Mouse (Mus musculus) spleen, adult 2 months (tissue): ENCODE measurements around the gene Arhgef7. TPM values are rescaled to one million over a fixed set of nuclear protein-coding genes. Genes with fewer than 3 reads are reported as not detected.

Experiments used
- DNase-seq, 2 experiments: peaks; one replicate each; pipeline versions ENCODE4 v3.0.0 to v3.0.0-alpha.2; 2012 to 2021; ENCODE audit warnings: low spot score in 2 of 2, low read depth in 1 of 2
- H3K27ac ChIP-seq: fragments of 200-500 bp; 2 replicates; pipeline ENCODE4 v1.5.1; 2012; ENCODE audit warnings: low read length, inconsistent platforms; ENCODE audit not compliant: insufficient read depth
- H3K27me3 ChIP-seq: fragments of 200-500 bp; 2 replicates; pipeline ENCODE4 v1.6.1; 2012; ENCODE audit warnings: mild to moderate bottlenecking, moderate library complexity, low read length, inconsistent platforms; ENCODE audit not compliant: control insufficient read depth, insufficient read depth
- H3K36me3 ChIP-seq: fragments of 200-500 bp; 2 replicates; pipeline ENCODE4 v1.6.1; 2012; ENCODE audit warnings: mild to moderate bottlenecking, low read length, inconsistent platforms; ENCODE audit not compliant: control insufficient read depth, insufficient read depth
- H3K4me1 ChIP-seq: fragments of 200-500 bp; 2 replicates; pipeline ENCODE4 v1.6.1; 2011; ENCODE audit warnings: inconsistent platforms; ENCODE audit not compliant: control insufficient read depth, insufficient read depth, insufficient read length
- H3K4me3 ChIP-seq: fragments of 200-500 bp; 2 replicates; pipeline ENCODE4 v1.5.1; 2011; ENCODE audit warnings: mild to moderate bottlenecking, inconsistent platforms; ENCODE audit not compliant: insufficient read depth, insufficient read length; ENCODE audit errors: extremely low read depth
- CTCF ChIP-seq: fragments of 200-500 bp; IDR thresholded peaks from 2 replicates; pipeline ENCODE4 v1.5.1; 2011; ENCODE audit warnings: mild to moderate bottlenecking, inconsistent platforms; ENCODE audit not compliant: insufficient read depth, insufficient read length, insufficient replicate concordance; ENCODE audit errors: extremely low read depth
- POLR2A ChIP-seq: fragments of 200-500 bp; IDR thresholded peaks from 2 replicates; pipeline ENCODE4 v1.6.1; 2011; ENCODE audit warnings: low read depth, low read length, inconsistent platforms
- WGBS: fragments of 180-500 bp; shearing (Covaris S2); methylation state at CpG from one replicate; pipeline ENCODE4 v1.1.7; 2018; 5-methylcytosine and 5-hydroxymethylcytosine counted together
- polyA plus RNA-seq: library from polyadenylated mRNA; depleted of rRNA; stranded (reverse); fragments of >200 nt; gene quantifications from 2 replicates; pipeline ENCODE4 v1.2.3, GENCODE M21; 2012

Gene Arhgef7
- polyA plus RNA-seq, 1 experiment, result 21.9 TPM

- no peak for DNase-seq
- no peak overlapping the region for H3K27ac ChIP-seq
Observed at GRCm38 (mm10) chr8:11775889-11776288, 48.4 kb downstream of the Arhgef7 start.

GRCm38 (mm10) chr8:11776451-11777180 is 49.1 kb downstream of the Arhgef7 start:
- TF ChIP-seq POLR2A, result no peak
- no peak for TF ChIP-seq CTCF
- peaks cover 3% of the 10 kb centered on the region; the same call in 1 of the 2 replicates for H3K36me3 ChIP-seq

More at GRCm38 (mm10) chr8:11775889-11776288, 48.4 kb downstream of the Arhgef7 start:
- Histone ChIP-seq H3K27me3 (no peaks in the 10 kb centered on the region), H3K36me3 (no peaks in the 10 kb centered on the region), H3K4me3 (no peak overlapping the region), H3K4me1 (no peaks in the 10 kb centered on the region; the same call in 1 of the 2 replicates)
- TF ChIP-seq POLR2A (no peak), CTCF (no peak)
- 59% methylated on average over 7 of the region's 7 CpGs for WGBS

GRCm38 (mm10) chr8:11777201-11777600 is 49.7 kb downstream of the Arhgef7 start:
- WGBS, result 86% methylated on average over 10 of the region's 10 CpGs
- H3K27me3 ChIP-seq, result no peaks in the 10 kb centered on the region
- H3K36me3 ChIP-seq, result peaks cover 5% of the 10 kb centered on the region
- no peaks in the 10 kb centered on the region; the same call in 1 of the 2 replicates for H3K4me1 ChIP-seq
- H3K4me3 ChIP-seq, result no peak overlapping the region
- H3K27ac ChIP-seq, result no peak overlapping the region
- TF ChIP-seq CTCF (no peak), POLR2A (no peak)
- DNase-seq, result no peak

More at GRCm38 (mm10) chr8:11776451-11777180, 49.1 kb downstream of the Arhgef7 start:
- Histone ChIP-seq H3K27me3 (no peaks in the 10 kb centered on the region), H3K27ac (no peak overlapping the region), H3K4me1 (no peaks in the 10 kb centered on the region; the same call in 1 of the 2 replicates), H3K4me3 (no peak overlapping the region)
- WGBS, result 94% methylated on average over 8 of the region's 8 CpGs
- no peak for DNase-seq

GRCm38 (mm10) chr8:11778646-11779433 is 51.3 kb downstream of the Arhgef7 start:
- TF ChIP-seq CTCF (no peak), POLR2A (no peak)
- H3K4me3 ChIP-seq, result no peak overlapping the region
- H3K27me3 ChIP-seq, result no peaks in the 10 kb centered on the region
- WGBS, result 77% methylated on average over 8 of the region's 8 CpGs
- DNase-seq, result no peak
- no peak overlapping the region; the same call in 1 of the 2 replicates for H3K27ac ChIP-seq
- H3K36me3 ChIP-seq, result peaks cover 12% of the 10 kb centered on the region
- no peaks in the 10 kb centered on the region; the same call in 1 of the 2 replicates for H3K4me1 ChIP-seq

- no peak for TF ChIP-seq CTCF
- TF ChIP-seq POLR2A, result no peak
- H3K27ac ChIP-seq, result no peak overlapping the region
- H3K4me1 ChIP-seq, result no peaks in the 10 kb centered on the region; the same call in 1 of the 2 replicates
- peaks cover 12% of the 10 kb centered on the region for H3K36me3 ChIP-seq
- WGBS, result 64% methylated on average over 10 of the region's 10 CpGs
- DNase-seq, result no peak
- no peak overlapping the region for H3K4me3 ChIP-seq
- H3K27me3 ChIP-seq, result no peaks in the 10 kb centered on the region
Observed at GRCm38 (mm10) chr8:11779844-11780634, 52.5 kb downstream of the Arhgef7 start.

- Histone ChIP-seq H3K4me1 (no peaks in the 10 kb centered on the region; the same call in 1 of the 2 replicates), H3K36me3 (peaks cover 14% of the 10 kb centered on the region), H3K27ac (no peak overlapping the region), H3K27me3 (no peaks in the 10 kb centered on the region), H3K4me3 (no peak overlapping the region)
- no peak for DNase-seq
- 87% methylated on average over 4 of the region's 4 CpGs for WGBS
- no peak for TF ChIP-seq CTCF
- TF ChIP-seq POLR2A, result no peak
Observed at GRCm38 (mm10) chr8:11780641-11781040, 53.1 kb downstream of the Arhgef7 start.
